Mouse (Mus musculus): Measurements from ENCODE around the gene Elovl2.

- TF ChIP-seq CTCF (IDR thresholded peaks at IDR 0.05; ENCODE audit: borderline replicate concordance, control insufficient read depth, extremely low read depth, insufficient read depth, low read length, poor library complexity) (no peak), POLR2A (IDR thresholded peaks at IDR 0.05; ENCODE audit: control insufficient read depth, extremely low read depth, insufficient read depth, low read length, poor library complexity) (no peak)
These were observed 37.6 kb upstream of the Elovl2 start for GRCm38 (mm10) chr13:41257851-41258250.

Measured in thymus, adult 2 months (tissue).